Mouse (Mus musculus) layer of hippocampus, adult 8-10 months (tissue): ENCODE measurements around the gene Zfp287. TPM values are rescaled to one million over a fixed set of nuclear protein-coding genes. Genes with fewer than 3 reads are reported as not detected.

Experiments used
- DNase-seq, 2 experiments: peaks; one replicate each; pipeline ENCODE4 v3.0.0; 2022; ENCODE audit warnings: low spot score in 2 of 2
- total RNA-seq, 4 experiments: library from RNA; stranded (reverse); gene quantifications; 2 replicates each; pipeline ENCODE4 v1.2.4; 2022

The Zfp287 gene
- total RNA-seq, 4 experiments from 2014 or later: 16.3 to 19.9 (median 18.5) TPM

- DNase-seq: no peak
These were observed 25.6 kb downstream of the Zfp287 start for GRCm38 (mm10) chr11:62706141-62706540.

- DNase-seq: no peak
These were observed 30.5 kb downstream of the Zfp287 start for GRCm38 (mm10) chr11:62701218-62701617.

- no peak for DNase-seq
These were observed 32.0 kb downstream of the Zfp287 start for GRCm38 (mm10) chr11:62699749-62700148.

- no peak for DNase-seq
These were observed 36.6 kb downstream of the Zfp287 start for GRCm38 (mm10) chr11:62695126-62695525.

- DNase-seq: peak in 1 of 2 experiments; percentile 15
These were observed 38.2 kb downstream of the Zfp287 start for GRCm38 (mm10) chr11:62693299-62694184.

- DNase-seq: no peak
These were observed 40.1 kb downstream of the Zfp287 start for GRCm38 (mm10) chr11:62691592-62691991.

GRCm38 (mm10) chr11:62679954-62680353 is 51.8 kb downstream of the Zfp287 start:
- DNase-seq: no peak

GRCm38 (mm10) chr11:62678778-62679354 is 52.8 kb downstream of the Zfp287 start:
- DNase-seq: no peak

GRCm38 (mm10) chr11:62676290-62676596 is 55.5 kb downstream of the Zfp287 start:
- DNase-seq: no peak

GRCm38 (mm10) chr11:62675480-62676289 is 56.0 kb downstream of the Zfp287 start:
- peak; percentile 59 to 72 for DNase-seq

GRCm38 (mm10) chr11:62670006-62670405 is 61.7 kb downstream of the Zfp287 start:
- DNase-seq: no peak

- peak; percentile 38 to 54 for DNase-seq
These were observed 62.2 kb downstream of the Zfp287 start for GRCm38 (mm10) chr11:62669471-62669870.

GRCm38 (mm10) chr11:62668986-62669385 is 62.7 kb downstream of the Zfp287 start:
- DNase-seq: no peak

GRCm38 (mm10) chr11:62664250-62664649 is 67.5 kb downstream of the Zfp287 start:
- no peak for DNase-seq

- no peak for DNase-seq
These were observed 70.8 kb downstream of the Zfp287 start for GRCm38 (mm10) chr11:62660885-62661284.

GRCm38 (mm10) chr11:62652080-62652479 is 79.6 kb downstream of the Zfp287 start:
- DNase-seq: no peak

- DNase-seq: no peak
These were observed 80.1 kb downstream of the Zfp287 start for GRCm38 (mm10) chr11:62651563-62651962.

Other genes starting within 250 kb of the Zfp287 start
- gene Cenpv, start 192.6 kb downstream of the Zfp287 start, total RNA-seq: 10 to 100 TPM; 32.1 to 40.8 (median 39.0) TPM
- gene Ubb, start 180.7 kb downstream of the Zfp287 start, total RNA-seq: 1,000 to 10,000 TPM; 1,746 to 1,909 (median 1,854) TPM
- 10 to 100 TPM; 14.5 to 15.9 (median 15.1) TPM for gene Trpv2, start 157.4 kb downstream of the Zfp287 start, total RNA-seq
- 1 to 10 TPM; 7.5 to 9.3 (median 9.0) TPM for gene Lrrc75a, start 83.4 kb downstream of the Zfp287 start, total RNA-seq
- 10 to 100 TPM; 17.4 to 25.5 (median 20.8) TPM for gene Mmgt2, start 83.2 kb downstream of the Zfp287 start, total RNA-seq
- gene Gm10428, start 21.2 kb upstream of the Zfp287 start, total RNA-seq: not detected
- gene Zfp286, start 57.6 kb upstream of the Zfp287 start, total RNA-seq: 10 to 100 TPM; 21.2 to 31.8 (median 24.3) TPM
- 1 to 10 TPM; 1.5 to 2.6 (median 1.8) TPM for gene Trim16, start 88.3 kb upstream of the Zfp287 start, total RNA-seq
- 1 to 10 TPM; 1.0 to 2.4 (median 1.8) TPM for gene Fbxw10, start 115.2 kb upstream of the Zfp287 start, total RNA-seq
- gene Tvp23b, start 147.6 kb upstream of the Zfp287 start, total RNA-seq: 10 to 100 TPM; 32.5 to 35.7 (median 35.2) TPM
- under 1 TPM in 1 of 4 experiments, not detected in 3; 0.66 TPM for gene Cdrt4, start 219.3 kb upstream of the Zfp287 start, total RNA-seq